Mouse (Mus musculus) neural tube, embryonic 13.5 days (tissue): ENCODE data around the gene Bcl2l13. TPM values are rescaled to one million over a fixed set of nuclear protein-coding genes. Genes with fewer than 3 reads are reported as not detected.
"Not testable (repeated sequence)": the region's sequence is repeated elsewhere in the genome, so short reads cannot be mapped to it uniquely, and the experiment has no call there.

Experiments
- ATAC-seq: fragments of 200-750 bp; cut with Nextera tagmentation; 2 replicates; pipeline ENCODE4 v1.8.0; 2017; ENCODE audit warnings: low read depth, mild to moderate bottlenecking, moderate TSS enrichment, moderate library complexity
- H3K27ac ChIP-seq: fragments of 300-500 bp; sonication (generic); replicated peaks from 2 replicates; pipeline ENCODE4 v1.5.1; 2015; ENCODE audit warnings: moderate library complexity, mild to moderate bottlenecking, inconsistent platforms
- H3K27me3 ChIP-seq: fragments of 300-500 bp; sonication (generic); 2 replicates; pipeline ENCODE4 v1.6.1; 2015; ENCODE audit warnings: mild to moderate bottlenecking, inconsistent platforms
- H3K36me3 ChIP-seq: fragments of 300-500 bp; sonication (generic); 2 replicates; pipeline ENCODE4 v1.6.1; 2015; ENCODE audit warnings: mild to moderate bottlenecking, inconsistent platforms
- H3K4me1 ChIP-seq: fragments of 300-500 bp; sonication (generic); replicated peaks from 2 replicates; pipeline ENCODE4 v1.6.1; 2015; ENCODE audit warnings: inconsistent platforms
- H3K4me2 ChIP-seq: fragments of 300-500 bp; sonication (generic); 2 replicates; pipeline ENCODE4 v1.6.1; 2015; ENCODE audit warnings: inconsistent platforms, mild to moderate bottlenecking, moderate library complexity
- H3K4me3 ChIP-seq: fragments of 300-500 bp; sonication (generic); 2 replicates; pipeline ENCODE4 v1.5.1; 2015; ENCODE audit warnings: mild to moderate bottlenecking, inconsistent platforms
- H3K9ac ChIP-seq: fragments of 300-500 bp; sonication (generic); 2 replicates; pipeline ENCODE4 v1.6.1; 2015; ENCODE audit warnings: moderate library complexity, mild to moderate bottlenecking, inconsistent platforms
- H3K9me3 ChIP-seq: fragments of 300-500 bp; sonication (generic); 2 replicates; pipeline ENCODE4 v1.6.1; 2016; ENCODE audit warnings: inconsistent platforms
- WGBS: fragments of 180-500 bp; shearing (Covaris S2); methylation state at CpG from one replicate; pipeline ENCODE4 v1.1.7; 2015; 5-methylcytosine and 5-hydroxymethylcytosine counted together
- polyA plus RNA-seq: library from polyadenylated mRNA; unstranded; fragments of >200 nt; fragmentation: Nextera tagmentation; extraction: Ambion mirVana; gene quantifications from 2 replicates; pipeline ENCODE4 v1.2.1, GENCODE M21; 2015

Bcl2l13 gene
- polyA plus RNA-seq, 1 experiment from 2014 or later, result 23.6 TPM

DNA sequence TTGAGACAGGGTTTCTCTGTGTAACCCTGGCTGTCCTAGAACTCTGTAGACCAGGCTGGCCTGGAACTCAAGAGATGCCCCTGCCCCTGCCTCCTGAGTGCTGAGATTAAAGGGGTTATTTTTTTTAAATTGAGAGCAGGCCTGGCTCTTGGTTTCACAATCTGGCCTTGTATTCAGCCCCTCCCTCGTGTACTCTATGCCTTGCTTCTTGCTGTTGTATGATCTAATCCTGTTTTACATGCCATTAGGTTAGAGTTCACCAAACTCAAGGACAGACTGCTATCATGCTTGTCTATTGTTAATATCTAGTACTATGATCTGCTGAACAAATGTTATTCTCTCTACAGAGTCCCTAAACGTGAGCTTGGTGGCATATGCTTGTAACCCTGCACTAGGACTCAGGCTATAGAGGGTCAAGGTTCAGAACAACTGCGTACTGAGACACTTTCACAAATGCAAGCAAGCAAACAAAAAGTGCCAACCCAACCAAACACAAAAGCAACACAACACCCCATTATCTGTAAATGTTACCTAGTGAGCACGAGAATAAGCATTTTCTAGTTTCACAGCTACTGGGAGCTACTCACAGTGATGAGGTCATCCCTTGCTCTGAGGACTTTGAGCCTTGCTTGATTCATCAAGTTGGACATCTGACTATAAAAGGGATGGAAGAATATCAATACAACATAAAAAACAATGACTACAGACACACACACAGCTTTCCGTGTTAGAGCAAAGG lies 28.8 kb upstream of the Bcl2l13 start:
- no peaks in the 10 kb centered on the region for H3K27me3 ChIP-seq
- no peak overlapping the region for H3K27ac ChIP-seq
- no peaks in the 10 kb centered on the region for H3K9me3 ChIP-seq
- no peak overlapping the region for H3K4me2 ChIP-seq
- WGBS, result 91% methylated on average over 5 of the region's 5 CpGs
- peaks cover 95% of the 10 kb centered on the region for H3K36me3 ChIP-seq
- no peak overlapping the region for H3K4me3 ChIP-seq
- no peak for ATAC-seq
- no peaks in the 10 kb centered on the region for H3K4me1 ChIP-seq
- no peak overlapping the region for H3K9ac ChIP-seq

DNA sequence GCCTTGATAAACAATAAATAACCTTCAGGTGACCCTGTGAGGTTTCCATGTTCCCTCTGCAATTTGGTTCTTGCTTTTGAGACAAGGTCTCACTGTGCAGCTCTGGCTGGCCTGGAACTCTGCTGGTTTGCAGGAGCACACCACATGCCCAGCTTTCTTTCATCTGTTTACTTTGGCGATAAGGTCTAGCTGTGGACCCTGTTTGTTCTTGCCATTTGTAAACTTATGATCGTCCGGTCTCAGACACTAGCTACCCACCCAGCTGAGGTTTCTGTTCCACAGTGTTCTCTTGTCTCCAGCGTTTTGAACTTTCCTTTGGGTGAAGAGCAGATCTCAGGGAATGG lies 28.3 kb upstream of the Bcl2l13 start:
- WGBS, result 93% methylated on average over 4 of the region's 4 CpGs
- no peaks in the 10 kb centered on the region for H3K4me1 ChIP-seq
- H3K9me3 ChIP-seq, result no peaks in the 10 kb centered on the region
- ATAC-seq, result no peak
- H3K27me3 ChIP-seq, result no peaks in the 10 kb centered on the region
- H3K36me3 ChIP-seq, result peaks cover 90% of the 10 kb centered on the region
- H3K9ac ChIP-seq, result no peak overlapping the region
- H3K4me3 ChIP-seq, result no peak overlapping the region
- H3K27ac ChIP-seq, result no peak overlapping the region
- no peak overlapping the region for H3K4me2 ChIP-seq

DNA sequence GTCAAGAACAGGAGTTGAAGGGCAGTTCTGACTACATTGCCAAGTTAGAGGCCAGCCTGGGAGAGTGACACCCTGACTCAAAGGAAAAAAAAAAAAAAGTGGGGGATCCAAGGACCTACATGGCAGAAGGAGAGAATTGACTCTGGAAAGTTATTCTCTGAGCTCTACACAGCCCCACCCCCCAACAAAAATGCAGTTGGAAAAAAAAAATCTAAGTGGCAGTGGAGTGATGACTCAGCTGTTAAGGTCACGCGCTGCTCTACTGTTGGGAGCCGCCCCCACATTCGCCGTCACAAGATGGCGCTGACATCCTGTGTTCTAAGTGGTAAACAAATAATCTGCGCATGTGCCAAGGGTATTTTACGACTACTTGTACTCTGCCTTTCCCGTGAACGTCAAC lies 24.0 kb upstream of the Bcl2l13 start:
- peaks cover 49% of the 10 kb centered on the region for H3K36me3 ChIP-seq
- H3K27ac ChIP-seq, H3K4me2 ChIP-seq, H3K4me1 ChIP-seq, H3K4me3 ChIP-seq, H3K9ac ChIP-seq, H3K9me3 ChIP-seq, ATAC-seq, H3K27me3 ChIP-seq: not testable (repeated sequence)
- 94% methylated on average over 10 of the region's 10 CpGs for WGBS

DNA sequence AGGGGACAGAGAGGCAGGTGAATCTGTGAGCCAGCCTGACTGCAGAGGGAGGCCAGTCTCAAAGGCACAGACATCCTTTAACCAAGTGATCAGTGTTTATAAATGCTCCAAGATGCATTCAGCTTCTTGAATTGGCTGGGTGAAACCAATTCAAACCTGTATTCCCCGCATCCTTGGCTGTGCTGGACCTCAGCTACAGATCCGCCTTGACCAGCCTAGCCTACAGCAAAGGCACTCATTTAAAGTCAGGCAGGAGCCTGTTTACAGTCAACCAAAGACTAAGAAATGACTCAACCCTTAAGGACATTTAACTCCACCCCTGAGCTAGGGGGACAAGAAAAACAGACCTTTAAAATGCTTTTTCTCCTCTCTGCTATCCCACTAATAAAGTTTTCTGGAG lies 16.7 kb upstream of the Bcl2l13 start:
- H3K27ac ChIP-seq, result no peak overlapping the region
- H3K4me3 ChIP-seq, result no peak overlapping the region
- peaks cover 25% of the 10 kb centered on the region for H3K4me1 ChIP-seq
- 94% methylated on average over 2 of the region's 2 CpGs for WGBS
- H3K36me3 ChIP-seq, result peaks cover 23% of the 10 kb centered on the region
- H3K9me3 ChIP-seq, result no peaks in the 10 kb centered on the region
- no peak for ATAC-seq
- no peak overlapping the region for H3K4me2 ChIP-seq
- H3K27me3 ChIP-seq, result no peaks in the 10 kb centered on the region
- H3K9ac ChIP-seq, result no peak overlapping the region

DNA sequence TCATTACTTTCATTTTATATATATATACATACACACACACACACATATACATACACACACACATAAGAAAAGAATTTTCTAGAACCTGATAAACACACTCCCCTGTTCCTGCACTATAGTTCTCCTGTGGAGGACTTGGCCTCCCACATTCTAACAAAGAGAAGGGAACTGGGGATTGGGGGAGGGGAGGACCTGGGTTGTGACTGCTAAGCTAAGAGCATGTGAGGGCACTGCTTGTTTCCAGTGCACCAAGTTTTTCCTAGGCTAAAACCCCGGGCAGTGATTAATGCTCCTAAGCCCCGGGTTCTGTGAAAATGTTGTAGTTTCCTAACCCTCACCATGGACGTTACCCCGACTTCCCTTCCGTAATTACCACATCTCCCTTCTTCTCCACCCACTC lies 15.9 kb upstream of the Bcl2l13 start:
- peaks cover 23% of the 10 kb centered on the region for H3K36me3 ChIP-seq
- no peak for ATAC-seq
- H3K4me3 ChIP-seq, result no peak overlapping the region
- WGBS, result 90% methylated on average over 5 of the region's 5 CpGs
- no peak overlapping the region for H3K9ac ChIP-seq
- no peaks in the 10 kb centered on the region for H3K27me3 ChIP-seq
- H3K27ac ChIP-seq, result no peak overlapping the region
- H3K9me3 ChIP-seq, result no peaks in the 10 kb centered on the region
- peaks cover 25% of the 10 kb centered on the region for H3K4me1 ChIP-seq
- no peak overlapping the region for H3K4me2 ChIP-seq

DNA sequence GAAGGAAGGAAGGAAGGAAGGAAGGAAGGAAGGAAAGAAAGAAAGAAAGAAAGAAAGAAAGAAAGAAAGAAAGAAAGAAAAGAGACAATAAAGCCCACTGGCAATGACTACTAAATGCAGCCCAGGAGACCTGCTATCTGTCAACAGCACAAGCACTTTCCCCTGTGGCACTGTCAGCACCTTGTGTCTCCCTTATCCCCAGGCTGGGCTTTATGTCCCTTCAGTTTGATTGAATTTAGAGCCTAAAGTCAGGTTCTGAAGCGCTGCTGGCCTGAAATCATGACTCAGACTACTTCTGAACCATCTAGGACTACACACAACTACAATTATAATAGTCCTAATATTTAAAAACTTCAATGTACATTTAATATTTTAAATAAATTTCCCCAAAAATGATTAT lies 15.1 kb upstream of the Bcl2l13 start:
- Histone ChIP-seq H3K4me1 (peaks cover 25% of the 10 kb centered on the region), H3K27me3 (no peaks in the 10 kb centered on the region), H3K4me3 (peak overlapping the region; percentile 95), H3K9me3 (no peaks in the 10 kb centered on the region), H3K9ac (peak overlapping the region; percentile 86; the same call in 1 of the 2 replicates), H3K36me3 (peaks cover 23% of the 10 kb centered on the region), H3K4me2 (peak overlapping the region; percentile 75), H3K27ac (no peak overlapping the region)
- WGBS, result 100% methylated on average over 1 of the region's 1 CpGs
- no peak for ATAC-seq

DNA sequence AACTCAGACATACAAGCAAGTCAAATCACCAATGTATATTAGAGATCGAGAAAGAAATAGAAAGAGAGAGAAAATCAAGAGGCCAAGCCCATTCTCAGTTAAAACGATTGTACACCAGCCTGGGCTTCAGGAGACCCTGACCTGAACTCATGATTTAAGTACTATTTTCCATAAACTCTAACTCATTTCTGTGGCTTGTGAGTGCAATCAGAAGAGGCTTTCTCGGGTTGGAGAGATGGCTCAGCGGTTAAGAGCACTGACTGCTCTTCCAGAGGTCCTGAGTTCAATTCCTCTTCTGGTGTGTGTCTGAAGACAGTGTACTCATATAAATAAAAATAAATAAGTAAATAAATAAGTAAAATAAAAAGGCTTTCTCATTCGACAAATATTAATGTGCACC lies 14.3 kb upstream of the Bcl2l13 start:
- H3K4me1 ChIP-seq, result peaks cover 25% of the 10 kb centered on the region
- H3K27ac ChIP-seq, result no peak overlapping the region
- 0 out of 2 replicates have a peak, but pooled peaks have one; percentile 2 for ATAC-seq
- 58% methylated on average over 5 of the region's 5 CpGs for WGBS
- H3K36me3 ChIP-seq, result peaks cover 23% of the 10 kb centered on the region
- H3K4me2 ChIP-seq, result peak overlapping the region; percentile 75
- H3K9ac ChIP-seq, result peak overlapping the region; percentile 86
- no peaks in the 10 kb centered on the region for H3K9me3 ChIP-seq
- H3K4me3 ChIP-seq, result peak overlapping the region; percentile 95
- no peaks in the 10 kb centered on the region for H3K27me3 ChIP-seq

DNA sequence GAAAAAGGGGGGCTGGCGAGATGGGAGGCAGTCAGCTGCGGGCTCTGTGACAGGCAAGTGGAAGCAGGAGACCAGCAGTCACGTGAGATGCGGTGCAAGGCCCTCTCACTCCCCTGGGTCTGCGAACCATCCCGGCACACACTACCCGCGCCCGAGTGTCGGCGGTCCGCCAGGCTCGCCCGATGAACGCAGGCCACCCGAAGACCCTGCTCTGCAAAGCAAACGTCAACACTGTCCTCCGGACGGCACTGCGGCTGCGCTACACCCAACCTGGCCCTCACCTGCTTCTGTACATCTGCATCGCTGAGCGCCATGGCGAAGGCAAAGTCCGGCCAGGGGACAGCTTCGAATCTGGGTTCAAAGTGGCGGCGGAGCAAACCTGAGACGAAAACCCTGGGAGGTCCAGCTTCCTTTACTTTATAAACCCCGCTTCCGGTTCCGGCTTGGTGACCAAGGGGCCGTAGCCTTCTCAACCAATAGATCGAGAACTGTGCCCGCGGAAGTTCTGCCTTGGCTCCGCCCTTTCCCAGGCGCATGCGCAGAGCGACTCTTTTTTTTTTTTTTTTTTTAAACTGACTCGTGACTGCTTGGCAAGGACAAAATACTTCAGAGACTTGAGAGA lies 13.6 kb upstream of the Bcl2l13 start, which contains the start of gene Atp6v1e1:
TSS of gene Atp6v1e1 (minus strand) at position 487 of the 622 bp plus-strand sequence.
- peak within 1 kb of the TSS; percentile 86 for H3K9ac ChIP-seq
- peak within 1 kb of the TSS; percentile 75 for H3K4me2 ChIP-seq
- 0 out of 2 replicates have a peak, but pooled peaks cover 3% of the 10 kb centered on the region for H3K27me3 ChIP-seq
- peak within 1 kb of the TSS; percentile 92 for H3K27ac ChIP-seq
- under 1% methylated on average over 41 of the region's 41 CpGs for WGBS
- peak within 1 kb of the TSS; percentile 95 for H3K4me3 ChIP-seq
- ATAC-seq, result peak; percentile 97
- peaks cover 19% of the 10 kb centered on the region for H3K36me3 ChIP-seq
- H3K9me3 ChIP-seq, result no peaks in the 10 kb centered on the region
- peaks cover 25% of the 10 kb centered on the region for H3K4me1 ChIP-seq

DNA sequence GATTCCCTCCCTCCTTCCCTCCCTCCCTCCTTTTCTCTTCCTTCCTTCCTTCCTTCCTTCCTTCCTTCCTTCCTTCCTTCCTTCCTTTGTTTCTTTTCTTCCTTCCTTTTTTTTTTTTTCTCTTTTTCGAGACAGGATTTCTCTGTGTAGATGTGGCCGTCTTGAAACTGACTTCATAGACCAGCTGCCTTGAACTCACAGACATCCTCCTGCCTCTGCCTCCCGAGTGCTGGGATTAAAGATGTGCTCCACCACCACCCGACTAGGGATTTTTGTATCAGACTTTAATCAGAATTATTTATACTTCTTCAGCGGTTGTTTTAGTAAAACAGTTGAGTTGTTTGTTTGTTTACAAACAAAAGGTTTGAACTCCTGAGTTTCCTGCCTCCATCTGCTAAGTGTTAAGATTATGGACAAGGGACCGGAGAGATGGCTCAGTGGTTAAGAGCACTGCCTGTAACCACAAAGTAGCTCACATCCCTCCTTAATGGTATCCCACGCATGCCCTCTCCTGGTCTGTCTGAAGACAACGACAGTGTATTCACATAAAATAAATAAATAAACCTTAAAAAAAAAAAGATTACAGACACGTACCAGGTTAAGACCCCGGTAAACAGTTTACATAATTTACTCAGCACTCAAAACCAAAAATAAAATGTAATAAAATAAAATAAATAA lies 12.9 kb upstream of the Bcl2l13 start:
- H3K4me1 ChIP-seq, result peaks cover 25% of the 10 kb centered on the region
- H3K4me2 ChIP-seq, result peak overlapping the region; percentile 75
- WGBS, result 66% methylated on average over 10 of the region's 10 CpGs
- H3K9ac ChIP-seq, result 0 out of 2 replicates have a peak overlapping the region, but pooled peaks have one; percentile 47
- H3K27ac ChIP-seq, result peak overlapping the region; percentile 64; the same call in 1 of the 2 replicates
- H3K4me3 ChIP-seq, result peak overlapping the region; percentile 95
- no peaks in the 10 kb centered on the region for H3K9me3 ChIP-seq
- ATAC-seq, result peak; percentile 55
- H3K36me3 ChIP-seq, result peaks cover 13% of the 10 kb centered on the region
- H3K27me3 ChIP-seq, result 0 out of 2 replicates have a peak, but pooled peaks cover 3% of the 10 kb centered on the region

DNA sequence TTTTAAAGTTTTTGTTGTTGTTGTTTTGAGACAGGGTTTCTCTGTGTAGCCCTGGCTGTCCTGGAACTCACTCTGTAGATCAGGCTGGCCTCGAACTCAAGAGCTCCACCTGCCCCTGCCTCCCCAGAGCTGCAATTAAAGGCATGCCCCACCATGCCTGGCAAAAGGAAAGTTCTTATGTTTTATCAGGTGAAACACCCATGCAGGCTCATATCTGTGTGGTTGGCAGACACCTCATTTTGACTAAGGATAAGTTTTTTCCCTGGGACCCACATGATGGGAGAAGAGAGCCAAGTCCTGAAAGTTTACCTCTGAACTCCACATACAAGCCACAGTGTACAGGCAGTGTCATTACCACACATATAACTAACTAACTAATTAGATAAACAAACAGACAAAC lies 6.0 kb upstream of the Bcl2l13 start:
- Histone ChIP-seq H3K36me3 (no peaks in the 10 kb centered on the region), H3K9ac (no peak overlapping the region), H3K4me1 (no peaks in the 10 kb centered on the region), H3K4me3 (no peak overlapping the region), H3K4me2 (no peak overlapping the region), H3K27ac (no peak overlapping the region), H3K9me3 (no peaks in the 10 kb centered on the region), H3K27me3 (peaks cover 3% of the 10 kb centered on the region; the same call in 1 of the 2 replicates)
- 46% methylated on average over 1 of the region's 1 CpGs for WGBS
- no peak for ATAC-seq

DNA sequence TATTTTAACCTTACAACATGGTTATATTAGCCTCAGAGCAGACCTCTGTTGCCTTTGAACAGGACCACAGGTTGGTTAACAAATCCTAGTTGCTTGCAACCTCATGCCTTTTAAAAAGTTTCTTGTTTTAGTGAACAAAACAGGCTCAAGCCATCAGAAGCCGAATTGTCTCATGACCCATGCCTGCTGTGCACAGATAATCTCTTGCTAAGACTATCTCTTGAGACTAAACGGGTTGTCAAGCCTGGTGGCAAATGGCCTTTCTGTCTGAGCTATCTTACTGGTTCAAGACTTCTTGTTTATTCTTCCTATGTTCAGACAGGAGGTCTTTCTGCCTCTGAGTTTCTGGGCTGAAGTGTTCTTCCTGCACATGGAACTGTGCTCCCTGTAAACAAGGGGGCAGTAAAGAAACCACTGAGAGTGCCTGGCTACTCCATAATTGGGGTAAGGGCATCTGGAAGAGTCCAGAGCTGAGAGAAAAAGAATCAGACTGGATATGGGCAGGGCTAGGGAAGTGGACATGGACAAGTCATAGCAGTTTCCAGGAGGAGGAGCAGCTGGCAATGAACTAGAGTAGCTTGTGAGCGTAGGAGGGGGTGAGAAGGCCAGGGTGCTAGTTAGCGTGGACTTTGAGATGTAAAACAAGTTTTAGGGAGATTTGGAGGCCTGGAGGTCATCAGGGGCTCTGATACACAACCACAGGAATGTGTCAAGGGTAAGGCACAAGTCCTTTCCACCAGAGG lies 5.0 kb upstream of the Bcl2l13 start:
- 62% methylated on average over 4 of the region's 4 CpGs for WGBS
- no peaks in the 10 kb centered on the region for H3K36me3 ChIP-seq
- no peak for ATAC-seq

More for the DNA sequence above, 5.0 kb upstream of the Bcl2l13 start:
- Histone ChIP-seq H3K9me3 (no peaks in the 10 kb centered on the region), H3K4me3 (no peak overlapping the region), H3K27me3 (peaks cover 3% of the 10 kb centered on the region; the same call in 1 of the 2 replicates), H3K4me2 (no peak overlapping the region), H3K4me1 (0 out of 2 replicates have a peak, but pooled peaks cover 5% of the 10 kb centered on the region), H3K9ac (no peak overlapping the region), H3K27ac (no peak overlapping the region)
